Mouse (Mus musculus) cortical plate, adult 2 months (tissue): ENCODE measurements around the gene Abhd12.

Source experiments
- CTCF ChIP-seq: fragments of 200-500 bp; IDR thresholded peaks from 2 replicates; pipeline ENCODE4 v1.5.1; 2011; ENCODE audit warnings: mild to moderate bottlenecking, control low read depth, low read length; ENCODE audit not compliant: insufficient read depth; ENCODE audit errors: extremely low read depth
- POLR2A ChIP-seq: fragments of 200-500 bp; IDR thresholded peaks from 2 replicates; pipeline ENCODE4 v1.6.1; 2011; ENCODE audit warnings: mild to moderate bottlenecking, low read length, control low read depth; ENCODE audit not compliant: insufficient read depth; ENCODE audit errors: extremely low read depth

- TF ChIP-seq CTCF (no peak), POLR2A (no peak)
Measured at GRCm38 (mm10) chr2:150788768-150789550, 115.6 kb downstream of the Abhd12 start.
